Mouse (Mus musculus): ENCODE measurements at regions not wholly inside any gene's neighbourhood (a gene's known extent, or its start where the extent isn't known, plus 50 kb on each side); places are given as distances from the start of the nearest gene placed in this dataset.

- TF ChIP-seq POLR2A (IDR thresholded peaks at IDR 0.05; ENCODE audit: low read depth, low read length) (no peak), CTCF (IDR thresholded peaks at IDR 0.05; ENCODE audit: extremely low read depth, insufficient read length, insufficient replicate concordance, low read depth, low read length) (no peak)
Measured at GRCm38 (mm10) chr4:53339125-53340020, 100.8 kb upstream of the Slc44a1 start.
